Mouse (Mus musculus) cerebral cortex, adult 2 months (tissue): ENCODE data around the gene Iars.

Experiments
- WGBS: fragments of 180-500 bp; shearing (Covaris S2); methylation state at CpG from one replicate; pipeline ENCODE4 v1.1.7; 2018; 5-methylcytosine and 5-hydroxymethylcytosine counted together

Gene Iars

DNA sequence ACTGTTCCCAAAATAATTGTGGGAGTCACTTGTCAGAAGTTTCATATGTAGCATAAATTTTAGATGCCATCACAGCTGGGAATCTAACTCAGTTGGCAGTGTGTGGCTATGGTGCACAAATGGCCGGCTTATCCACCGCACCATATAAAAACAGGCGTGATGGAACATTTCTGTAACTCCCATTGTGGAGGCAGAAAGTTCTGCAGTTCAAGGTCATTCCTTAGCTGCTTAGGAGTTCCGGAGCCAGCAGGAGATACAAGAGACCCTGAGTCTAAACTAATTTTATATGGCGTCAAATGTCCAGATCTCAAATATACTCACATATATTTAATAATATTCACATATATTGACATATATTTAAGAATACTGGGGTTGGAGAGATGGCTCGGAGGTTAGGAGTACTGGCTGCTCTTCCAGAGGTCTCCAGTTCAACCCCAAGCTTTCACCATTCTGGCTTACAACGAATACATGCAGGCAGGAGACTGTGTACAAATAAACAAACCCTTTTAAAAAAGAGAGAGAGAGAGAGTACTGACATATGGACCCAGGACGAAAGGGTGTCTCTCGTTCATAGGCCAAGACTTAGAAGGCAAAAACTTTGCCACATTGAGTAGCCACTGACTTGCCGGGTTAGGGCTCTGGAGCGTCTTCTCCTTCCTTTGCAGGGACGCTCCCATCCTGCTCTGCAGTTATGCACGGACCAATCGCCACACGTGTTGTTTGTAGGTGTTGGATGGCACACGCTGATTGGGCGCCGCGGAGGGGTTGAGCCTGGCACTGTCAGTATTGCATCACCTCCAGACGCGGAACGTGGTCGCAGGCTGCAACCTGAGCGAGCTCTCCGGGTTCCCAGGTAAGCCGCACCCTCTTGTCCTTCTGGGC is at the start of gene Iars:
Gene Iars (plus strand): TSS at position 750 of the 882 bp plus-strand sequence.
- WGBS = 3% methylated on average over 26 of the region's 26 CpGs

DNA sequence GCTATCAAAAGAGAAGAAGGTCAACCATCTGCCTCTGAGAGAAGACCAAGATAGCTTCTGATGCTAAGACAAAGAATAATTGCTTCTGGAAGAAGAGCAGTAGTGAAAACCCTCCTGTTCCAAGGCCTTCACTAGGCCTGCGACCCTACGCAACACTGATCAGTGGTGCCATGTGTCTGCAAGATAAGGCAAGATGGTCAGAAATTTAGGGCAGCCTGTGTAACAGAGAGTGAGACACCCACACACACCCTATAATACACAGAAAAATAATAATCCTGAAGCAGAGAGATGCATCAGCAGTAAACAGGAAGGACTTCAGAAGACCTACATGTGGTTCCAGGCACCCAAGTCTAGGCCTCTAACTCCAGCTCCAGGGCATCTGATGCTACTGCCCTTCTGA is 41.9 kb upstream of the Iars start:
- WGBS = 93% methylated on average over 2 of the region's 2 CpGs

DNA sequence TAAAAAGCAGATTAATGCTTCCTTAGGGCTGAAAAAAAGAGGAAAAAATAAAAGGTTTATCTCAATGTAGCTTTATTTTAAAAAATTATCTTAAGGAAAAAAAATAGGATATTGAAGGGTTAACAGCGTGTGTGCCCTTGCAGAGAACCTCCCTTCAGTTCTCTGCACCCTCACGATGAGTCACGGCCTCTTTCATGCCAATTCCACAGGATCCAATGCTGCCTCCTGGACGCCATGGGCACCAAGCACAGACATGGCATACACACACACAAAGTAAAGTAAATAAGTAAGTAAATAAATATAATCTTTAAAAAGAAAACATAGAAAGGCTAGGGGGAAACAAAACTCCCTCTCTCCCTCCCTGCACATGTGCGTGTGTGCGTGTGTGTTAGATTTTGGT is 39.2 kb upstream of the Iars start:
- WGBS = 72% methylated on average over 6 of the region's 6 CpGs

DNA sequence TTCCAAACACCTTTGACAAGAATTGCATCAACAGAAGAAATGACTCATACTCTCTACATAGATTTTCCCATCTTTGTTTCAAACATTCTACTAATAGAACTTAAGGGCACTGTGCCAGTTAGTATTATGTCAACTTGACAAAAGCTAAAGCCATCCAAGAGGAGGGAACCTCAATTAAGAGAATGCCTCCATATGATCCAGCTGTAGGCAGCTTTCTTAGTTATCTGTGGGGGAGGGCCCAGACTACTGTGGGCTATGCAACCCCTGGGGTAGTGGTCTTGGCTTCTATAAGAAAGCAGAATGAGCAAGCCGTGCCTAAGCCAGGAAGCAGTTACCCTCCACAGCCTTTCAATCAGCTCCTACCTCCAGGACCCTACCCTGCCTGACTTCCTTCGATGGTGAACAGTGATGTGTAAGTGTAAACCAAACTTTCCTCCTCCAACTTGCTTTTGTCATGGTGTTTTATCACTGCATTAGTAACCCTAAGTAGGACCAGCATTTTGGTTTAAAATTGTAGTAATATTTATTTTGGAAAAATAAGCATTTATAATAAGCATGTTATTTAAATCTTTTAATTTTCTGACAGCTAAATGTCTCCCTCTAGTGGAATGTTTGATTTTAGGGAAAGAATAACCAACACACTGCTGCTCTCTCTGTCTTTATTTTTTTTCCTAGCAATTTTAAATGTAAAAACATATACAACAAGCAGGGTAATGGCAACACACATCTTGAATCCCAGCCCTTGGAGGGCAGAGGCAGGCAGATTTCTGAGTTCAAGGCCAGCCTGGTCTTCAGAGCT is 37.0 kb upstream of the Iars start:
- WGBS = 54% methylated on average over 2 of the region's 2 CpGs

DNA sequence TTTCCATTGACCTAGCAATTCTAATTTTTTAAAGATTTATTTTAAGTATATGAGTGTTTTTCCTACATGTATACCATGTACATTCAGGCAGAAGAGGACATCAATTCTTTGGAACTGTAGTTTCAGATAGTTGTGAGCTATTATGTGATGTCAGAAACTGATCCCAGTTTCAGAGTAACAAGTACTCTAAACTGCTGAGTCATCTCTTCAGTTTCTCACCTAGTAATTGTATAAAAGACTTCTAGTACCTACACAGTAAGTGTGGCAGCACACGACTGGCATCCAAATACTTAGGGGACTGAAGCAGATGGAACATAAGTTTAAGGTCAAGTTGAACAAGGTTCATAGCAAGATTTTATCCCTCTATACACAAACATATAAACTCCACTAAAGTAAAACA is 35.9 kb upstream of the Iars start:
- 85% methylated on average over 1 of the region's 1 CpGs for WGBS

DNA sequence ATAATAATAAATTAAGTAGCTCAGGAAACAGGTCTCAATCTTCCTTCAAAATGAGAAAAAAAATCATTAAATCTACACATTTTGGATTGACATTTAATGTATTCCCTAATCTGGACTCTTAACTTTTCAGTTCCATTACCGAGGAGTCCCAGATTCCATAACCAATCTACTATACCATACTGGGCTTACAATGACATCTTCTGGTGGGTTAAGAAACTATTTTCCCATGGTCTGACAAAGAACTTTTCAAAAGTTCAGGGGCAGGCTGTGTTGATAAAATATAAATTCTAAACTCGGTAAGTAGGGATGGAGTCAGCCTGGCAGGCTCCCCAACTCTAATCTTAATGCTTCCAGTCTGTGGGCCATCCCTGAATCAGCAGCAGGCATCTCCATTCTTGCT is 30.8 kb upstream of the Iars start:
- 14% methylated on average over 2 of the region's 2 CpGs for WGBS

DNA sequence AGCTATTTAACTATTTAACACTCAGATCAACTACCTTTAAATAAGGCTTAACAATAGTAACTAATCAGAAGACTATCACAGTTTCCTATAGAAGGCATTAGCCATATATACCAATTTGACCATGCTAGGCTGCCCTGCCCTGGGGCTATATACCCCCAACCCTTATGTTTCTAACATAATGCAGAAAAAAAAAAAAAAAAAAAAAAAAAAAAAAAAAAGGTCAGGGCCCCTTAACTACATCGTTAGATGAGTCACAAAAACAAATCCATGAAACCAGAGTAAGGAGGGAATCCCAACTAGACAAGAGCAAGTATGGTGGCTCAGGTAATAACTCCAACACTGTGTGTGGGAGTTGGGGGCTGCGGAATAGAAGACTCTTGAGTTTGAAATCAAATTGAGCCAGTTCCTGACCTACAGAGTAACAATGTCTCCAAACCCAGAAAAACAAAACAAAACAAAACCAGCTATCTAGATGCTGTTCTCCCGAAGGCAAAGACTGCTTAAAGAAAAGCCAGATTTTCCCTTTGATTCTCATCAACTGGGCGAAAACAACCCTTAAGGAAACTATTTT is 30.0 kb upstream of the Iars start:
- 0% methylated on average over 4 of the region's 4 CpGs for WGBS

DNA sequence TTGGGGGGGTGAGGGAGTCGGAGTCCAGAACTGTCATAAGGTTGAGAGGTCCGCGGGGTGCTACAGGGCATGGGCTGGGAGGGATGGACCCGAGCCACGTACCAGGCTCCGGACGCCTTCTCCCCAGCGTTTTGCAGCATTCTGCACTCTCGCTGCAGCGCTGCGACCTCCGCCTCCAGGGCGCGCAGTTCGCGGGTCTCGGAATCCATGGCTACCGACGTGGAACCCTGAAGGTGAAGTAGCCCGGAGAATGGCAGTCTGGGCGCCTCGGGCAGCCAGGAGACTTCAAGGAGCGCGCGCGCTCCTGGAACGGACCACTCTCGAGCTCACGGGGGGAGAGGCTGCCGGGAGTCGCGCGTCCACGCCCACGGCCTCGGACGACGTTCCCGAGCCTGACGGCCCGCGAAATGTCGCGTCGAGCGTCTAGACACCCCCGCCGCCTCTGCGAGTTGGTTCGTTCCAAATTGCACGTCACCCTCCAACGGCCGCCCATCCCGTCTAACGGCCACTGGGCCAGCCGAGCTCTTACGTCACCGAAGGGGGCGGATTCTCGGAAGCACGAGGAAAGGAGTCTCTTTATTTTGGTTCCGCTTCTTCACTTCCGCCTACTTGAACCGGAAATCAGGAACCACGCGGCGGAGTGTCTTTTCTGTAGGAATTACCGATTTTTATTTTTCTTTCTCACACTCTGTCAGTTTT is 29.3 kb upstream of the Iars start, which contains the start of the genes Cenpp and Nol8:
Gene Cenpp (minus strand): TSS at position 305 of the 699 bp plus-strand sequence.
Gene Nol8 (plus strand): TSS at position 598 of the 699 bp plus-strand sequence.
- under 1% methylated on average over 68 of the region's 68 CpGs for WGBS

DNA sequence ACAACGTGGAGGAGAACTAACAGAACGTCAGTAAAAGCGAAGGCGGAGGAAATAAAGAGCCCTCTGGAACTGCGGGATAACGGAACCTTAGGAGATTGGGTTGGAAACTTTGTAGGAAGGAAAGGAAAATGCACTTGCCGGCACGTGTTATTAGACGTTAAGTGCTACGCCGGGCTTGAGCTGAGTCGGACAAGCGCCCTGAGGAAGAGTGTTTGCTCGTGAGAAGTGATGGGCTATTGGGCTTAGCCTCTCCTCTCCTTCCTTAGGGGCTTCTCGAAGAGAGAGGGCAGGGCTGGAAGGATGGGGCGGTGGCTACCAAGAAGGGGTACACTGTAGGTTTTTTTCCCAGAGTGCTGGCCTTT is 28.7 kb upstream of the Iars start:
- WGBS = under 1% methylated on average over 16 of the region's 16 CpGs

DNA sequence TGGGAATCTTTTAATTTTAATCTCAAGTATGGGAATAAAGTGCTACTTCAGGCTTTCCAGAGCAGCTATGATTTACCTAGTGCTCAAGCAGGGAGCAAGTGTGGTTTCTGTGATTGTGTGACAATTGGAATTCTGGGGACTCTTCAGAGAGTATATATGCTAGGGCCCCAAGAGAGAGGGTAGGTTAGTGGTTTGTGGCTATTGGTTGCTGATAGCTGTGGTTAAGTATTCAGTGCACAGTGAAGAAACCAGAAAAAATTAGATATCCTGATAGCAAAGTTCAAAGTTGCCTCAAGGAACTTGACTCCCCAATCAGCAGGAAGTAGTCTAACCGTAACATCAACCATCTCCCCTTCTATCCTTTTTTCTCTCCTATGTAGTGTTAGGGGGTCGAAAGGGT is 4.1 kb upstream of the Iars start:
- WGBS = 85% methylated on average over 2 of the region's 2 CpGs

DNA sequence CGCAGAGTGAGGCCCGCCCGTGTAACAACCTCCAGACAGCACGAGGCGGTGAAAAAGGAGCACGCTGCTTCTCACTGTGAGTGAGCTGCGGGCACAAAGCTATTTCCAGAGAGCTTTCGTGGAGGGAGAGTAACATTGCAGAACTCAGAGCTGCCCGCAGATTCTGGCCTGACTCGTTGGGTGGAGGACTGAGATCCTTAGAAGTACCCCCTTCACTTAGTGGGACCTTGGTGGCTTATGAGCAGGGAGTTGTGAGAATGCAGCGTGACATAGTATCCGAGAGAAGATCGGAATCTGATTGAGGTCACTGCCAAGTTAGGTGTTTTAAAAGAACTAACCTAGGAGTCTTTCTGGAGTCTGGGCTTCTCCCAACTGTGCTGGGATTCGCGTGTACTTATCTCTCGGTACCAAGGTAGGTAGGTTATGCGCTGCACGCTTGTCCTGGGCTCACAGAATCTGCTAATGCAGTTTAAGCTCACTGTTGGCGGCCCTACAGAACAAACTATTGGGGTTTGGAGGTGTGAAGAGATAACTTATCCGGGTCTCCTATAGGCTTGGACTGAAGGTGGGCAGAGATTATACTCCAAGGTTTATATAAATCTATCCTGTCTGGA is 440 bp downstream of the Iars start:
- under 1% methylated on average over 20 of the region's 20 CpGs for WGBS

DNA sequence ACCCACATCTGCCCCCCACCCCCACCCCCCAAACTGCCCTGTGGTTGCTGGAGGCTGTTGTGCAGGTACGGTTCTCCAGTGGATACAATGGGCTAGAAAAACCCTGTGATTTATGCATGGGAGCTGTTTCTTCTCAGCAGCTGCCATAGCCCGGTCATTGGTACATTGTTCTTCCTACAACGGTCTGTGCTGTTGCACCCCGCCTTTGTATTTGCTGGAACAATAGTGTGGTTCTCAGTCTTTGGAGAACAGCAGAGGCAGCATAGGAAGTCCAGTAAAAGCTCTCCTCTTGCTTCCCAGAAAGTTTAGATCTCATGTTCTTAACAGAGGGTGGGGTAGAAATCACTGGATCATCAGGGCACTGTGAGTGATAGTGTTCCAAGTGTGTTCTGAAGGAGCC is 2.4 kb downstream of the Iars start:
- WGBS = 53% methylated on average over 4 of the region's 4 CpGs

DNA sequence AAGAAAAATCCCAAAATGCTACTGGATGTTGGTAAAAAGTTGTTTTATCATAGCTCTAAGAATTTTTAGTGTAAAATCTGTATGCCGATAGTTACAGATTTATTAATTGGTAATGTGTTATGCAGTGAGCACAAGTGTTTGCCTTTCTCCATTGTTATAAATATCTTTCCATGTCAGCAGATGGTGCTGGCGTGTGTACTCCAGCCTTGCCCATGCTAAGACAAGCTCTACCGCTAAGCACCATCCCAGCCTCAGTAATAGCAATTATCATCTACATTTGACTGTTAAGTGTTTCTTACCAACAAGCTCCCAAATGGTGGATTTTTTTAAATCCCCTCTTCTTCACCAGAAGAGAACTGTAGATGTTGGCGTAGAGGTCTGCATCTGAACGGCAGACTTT is 9.2 kb downstream of the Iars start:
- 69% methylated on average over 5 of the region's 5 CpGs for whole genome bisulfite sequencing

DNA sequence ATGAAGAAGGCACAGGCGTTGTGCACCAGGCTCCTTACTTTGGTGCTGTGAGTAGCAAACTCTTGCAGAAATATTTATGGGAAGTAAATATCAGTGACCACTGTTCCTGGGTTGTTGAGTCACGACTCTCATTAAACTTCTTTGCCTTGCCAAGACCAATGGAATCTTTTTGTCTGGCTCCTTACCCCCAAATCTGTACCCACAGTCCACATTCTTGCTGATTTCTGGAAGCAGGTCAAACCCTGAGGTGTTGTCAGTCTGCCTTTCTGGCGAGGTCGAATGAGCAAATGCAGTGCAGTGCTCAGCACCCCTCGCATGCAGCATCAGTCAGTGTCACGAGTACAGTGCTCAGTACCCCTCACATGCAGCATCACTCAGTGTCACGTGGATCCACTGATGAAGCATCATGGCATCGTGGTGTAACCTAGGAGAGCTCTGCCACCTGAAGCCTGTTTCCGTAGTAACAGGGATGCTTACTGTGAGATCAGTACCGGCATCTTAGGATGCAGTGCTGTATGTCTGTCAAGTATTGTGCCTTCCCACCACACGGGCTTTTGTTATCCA is 21.4 kb downstream of the Iars start:
- 73% methylated on average over 11 of the region's 11 CpGs for WGBS

DNA sequence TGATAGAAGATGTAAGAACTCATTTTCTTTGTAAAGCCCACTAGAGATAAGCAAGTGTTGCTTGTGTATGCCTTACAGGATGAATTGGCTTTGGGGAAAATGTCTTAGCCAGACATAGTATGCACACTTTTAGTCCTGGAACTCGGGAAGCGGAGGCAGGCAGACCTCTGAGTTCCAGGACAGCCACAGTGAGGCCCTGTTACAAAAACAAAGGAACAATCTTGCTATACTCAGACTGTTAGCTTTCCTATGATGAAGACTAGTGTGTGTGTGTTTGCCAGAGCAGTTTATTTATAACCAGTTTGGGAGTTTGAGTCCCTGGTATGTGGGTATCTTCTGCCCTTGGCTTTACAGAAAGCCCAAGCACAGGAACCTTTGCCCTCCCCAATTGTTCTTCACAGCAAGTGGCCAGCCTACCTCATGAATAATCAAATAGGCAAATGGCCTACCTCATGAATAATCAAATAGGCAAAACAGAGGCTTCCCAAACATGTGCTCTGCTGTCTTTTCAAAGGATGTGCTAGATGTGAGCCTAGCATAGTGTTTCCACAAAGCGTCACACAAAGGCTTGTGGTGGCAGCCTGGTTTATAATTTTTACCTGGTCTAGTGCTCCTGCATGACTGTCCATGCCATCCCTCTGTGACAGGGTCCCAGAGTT is 24.3 kb downstream of the Iars start:
- 54% methylated on average over 3 of the region's 3 CpGs for WGBS

DNA sequence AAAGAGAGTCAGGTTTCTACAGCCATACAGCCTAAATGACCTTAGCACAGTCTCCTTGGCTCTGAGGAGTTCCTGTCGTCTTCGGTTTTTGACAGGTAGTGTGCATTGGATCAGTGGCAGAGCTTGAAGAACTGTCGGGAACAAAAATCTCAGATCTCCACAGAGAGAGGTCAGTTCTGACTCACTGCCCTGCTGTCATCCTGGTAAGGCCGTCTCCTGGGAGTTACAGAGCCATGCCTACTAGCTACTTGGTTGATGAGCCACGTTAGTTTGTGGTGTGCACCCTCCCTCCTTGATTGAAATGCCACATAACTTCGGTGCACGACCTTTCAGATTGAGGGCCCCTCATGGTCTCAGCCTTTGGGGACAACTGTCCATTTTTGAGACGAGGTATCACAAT is 26.4 kb downstream of the Iars start:
- WGBS = 91% methylated on average over 8 of the region's 8 CpGs

DNA sequence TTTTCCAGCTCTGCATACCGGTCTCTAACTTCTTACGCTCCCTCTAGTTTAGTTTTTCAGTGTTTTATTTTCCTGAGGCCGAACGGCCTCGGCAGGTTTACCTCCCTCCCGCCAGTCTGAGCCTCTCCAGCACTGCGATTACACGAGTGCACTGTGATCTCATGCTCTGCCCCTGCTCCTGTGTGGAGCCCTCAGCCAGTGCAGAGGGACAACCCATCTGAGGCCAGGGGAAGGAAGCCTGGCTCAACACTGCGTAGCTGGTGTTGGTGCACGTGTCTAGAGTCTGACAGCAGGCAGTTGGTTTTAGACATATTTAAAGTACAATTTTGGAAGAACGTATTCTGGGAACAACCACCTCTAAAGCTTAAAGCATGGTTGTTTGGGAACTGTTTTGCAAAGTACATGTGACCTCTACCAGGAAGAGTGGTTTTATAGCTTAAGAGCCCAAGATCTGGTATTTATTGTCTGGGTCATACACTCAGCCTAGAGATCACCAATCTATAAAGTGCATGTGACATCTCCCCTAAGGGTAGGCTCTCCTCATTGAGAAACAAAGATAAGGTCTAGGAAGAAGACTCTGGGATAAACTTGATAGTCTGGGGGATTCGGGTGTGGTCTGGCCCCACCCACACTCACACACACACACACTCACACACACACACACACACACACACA is 30.3 kb downstream of the Iars start:
- WGBS = 85% methylated on average over 12 of the region's 12 CpGs

DNA sequence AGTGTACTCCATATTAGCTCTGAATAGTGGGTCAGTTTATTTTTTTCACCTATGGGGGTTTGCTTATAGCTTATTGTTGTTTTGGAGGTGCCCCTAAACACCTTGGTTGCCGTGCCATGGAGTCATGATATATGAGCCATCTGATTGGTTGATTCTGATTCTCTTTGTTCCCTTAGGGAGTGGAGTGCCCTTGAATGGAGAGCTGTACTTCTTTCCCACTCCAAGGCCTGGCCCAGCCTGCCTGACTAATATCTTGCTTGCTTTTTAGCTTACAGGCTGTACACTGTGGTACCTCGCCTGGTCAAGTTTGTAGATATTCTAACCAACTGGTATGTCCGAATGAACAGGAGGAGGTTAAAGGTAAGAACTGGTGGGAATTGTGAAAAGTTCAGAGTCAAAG is 37.4 kb downstream of the Iars start:
- WGBS = 89% methylated on average over 3 of the region's 3 CpGs

DNA sequence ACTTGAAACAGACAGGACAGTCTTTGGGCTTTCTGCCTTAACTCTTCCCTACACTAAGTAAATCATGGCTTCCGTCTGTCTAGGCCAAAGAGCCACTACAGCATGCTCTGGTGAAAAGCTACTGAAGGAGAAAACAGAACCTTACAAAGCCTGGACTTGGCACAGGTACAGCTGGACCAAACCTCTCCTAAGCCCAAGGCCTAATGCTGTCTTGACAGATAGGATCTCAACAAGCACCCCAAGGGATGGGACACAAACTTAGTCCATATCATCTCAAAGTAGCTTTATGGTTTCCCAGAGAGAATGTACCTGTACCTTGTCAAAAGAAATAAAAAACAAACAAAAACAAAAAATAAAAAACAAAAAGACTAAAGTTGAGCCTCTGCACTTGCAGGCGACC is 54.5 kb downstream of the Iars start:
- 87% methylated on average over 2 of the region's 2 CpGs for WGBS

DNA sequence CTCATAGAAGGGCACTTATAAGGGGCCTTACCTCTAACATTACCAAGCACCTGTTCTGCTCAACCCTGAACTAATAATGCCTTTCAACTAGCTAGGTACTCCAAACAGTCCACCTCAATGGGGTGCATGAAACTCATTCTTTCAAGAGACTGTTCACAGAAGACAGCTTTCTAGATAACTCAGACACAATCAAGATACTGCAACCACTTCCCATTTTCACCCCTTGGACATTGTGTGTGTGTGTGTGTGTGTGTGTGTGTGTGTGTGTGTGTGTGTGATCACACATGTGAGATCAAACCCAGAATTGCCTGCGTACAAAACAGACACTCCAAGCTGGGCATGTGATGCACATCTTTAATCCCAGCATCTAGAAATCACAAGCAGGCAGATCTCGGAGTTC is 56.1 kb downstream of the Iars start:
- WGBS = 96% methylated on average over 2 of the region's 2 CpGs
